Mouse (Mus musculus) ES-E14 (cell line): ENCODE data around the gene Ube2h. TPM values are rescaled to one million over a fixed set of nuclear protein-coding genes. Genes with fewer than 3 reads are reported as not detected.

Experiments
- DNase-seq: peaks from one replicate; pipeline ENCODE4 v3.0.0-alpha.2; 2013; ENCODE audit warnings: low read depth, low spot score
- H3K27ac ChIP-seq: 2 replicates; pipeline ENCODE4 v1.5.1; 2012; ENCODE audit warnings: low read depth, mild to moderate bottlenecking, low read length, moderate library complexity, mixed read lengths; ENCODE audit not compliant: poor library complexity, insufficient read depth, severe bottlenecking
- H3K36me3 ChIP-seq: 2 replicates; pipeline ENCODE4 v1.6.1; 2012; ENCODE audit warnings: mild to moderate bottlenecking, low read length, moderate library complexity, mixed read lengths; ENCODE audit not compliant: control insufficient read depth, poor library complexity, insufficient read depth, severe bottlenecking
- H3K4me1 ChIP-seq, 2 experiments: fragments of 150-350 bp in 1 of 2; sonication (generic) in 1 of 2; 2 replicates each; pipeline ENCODE4 v1.6.1; 2012; ENCODE audit warnings: low read length in 2 of 2, mild to moderate bottlenecking in 1 of 2, mixed read lengths in 1 of 2; ENCODE audit not compliant: control insufficient read depth in 2 of 2, insufficient read depth in 2 of 2, poor library complexity in 1 of 2
- H3K4me3 ChIP-seq, 2 experiments: fragments of 150-350 bp in 1 of 2; sonication (generic) in 1 of 2; 2 replicates each; pipeline ENCODE4 v1.5.1; 2012; ENCODE audit warnings: low read length in 2 of 2, low read depth in 1 of 2, mild to moderate bottlenecking in 1 of 2, mixed read lengths in 1 of 2; ENCODE audit not compliant: insufficient read depth in 1 of 2, poor library complexity in 1 of 2, severe bottlenecking in 1 of 2
- H3K9ac ChIP-seq: 2 replicates; pipeline ENCODE4 v1.6.1; 2012; ENCODE audit warnings: low read depth, mild to moderate bottlenecking, low read length, mixed read lengths; ENCODE audit not compliant: poor library complexity, insufficient read depth, severe bottlenecking
- H3K9me3 ChIP-seq: fragments of 150-350 bp; sonication (generic); 2 replicates; pipeline ENCODE4 v1.6.1; 2012; ENCODE audit warnings: low read depth, mild to moderate bottlenecking, low read length; ENCODE audit not compliant: control insufficient read depth, insufficient read depth
- CHD2 ChIP-seq: IDR thresholded peaks from 2 replicates; pipeline ENCODE4 v1.6.1; 2014; ENCODE audit warnings: mild to moderate bottlenecking, low read depth, low read length, inconsistent platforms
- HCFC1 ChIP-seq: IDR thresholded peaks from 2 replicates; pipeline ENCODE4 v1.6.1; 2012; ENCODE audit warnings: low read length, inconsistent platforms, borderline replicate concordance; ENCODE audit not compliant: insufficient read depth
- MAFK ChIP-seq: IDR thresholded peaks from 2 replicates; pipeline ENCODE4 v1.6.1; 2014; ENCODE audit warnings: mild to moderate bottlenecking, low read depth, low read length, inconsistent platforms; ENCODE audit not compliant: insufficient read depth
- ZC3H11A ChIP-seq: IDR thresholded peaks from 2 replicates; pipeline ENCODE4 v1.6.1; 2012; ENCODE audit warnings: low read depth, mild to moderate bottlenecking, inconsistent platforms, low read length, borderline replicate concordance
- ZNF384 ChIP-seq: IDR thresholded peaks from 2 replicates; pipeline ENCODE4 v1.6.1; 2012; ENCODE audit warnings: low read depth, low read length, inconsistent platforms
- in situ Hi-C, 2 experiments: fragments of 600-800 bp; cut with MboI; formaldehyde crosslinking; loops; one replicate each; pipeline ENCODE4 v1.15.1; 2025; ENCODE audit warnings: low sequenced_read_pairs in 2 of 2, inconsistent platforms in 1 of 2; ENCODE audit not compliant: unreplicated experiment in 2 of 2
- total RNA-seq: library from RNA; depleted of rRNA; stranded (reverse); fragments of 300-350 nt; gene quantifications from 2 replicates; pipeline ENCODE4 v1.2.3, GENCODE M21; 2012

The Ube2h gene
- total RNA-seq, 1 experiment = 16.6 TPM

- Histone ChIP-seq H3K4me1 (peaks cover 6 to 16% of the 10 kb centered on the region in 2 experiments), H3K27ac (no peak overlapping the region), H3K9me3 (no peaks in the 10 kb centered on the region), H3K4me3 (no peak overlapping the region), H3K9ac (no peak overlapping the region), H3K36me3 (no peaks in the 10 kb centered on the region)
- DNase-seq = no peak
- in situ Hi-C loops = no loop called here
- no peak for TF ChIP-seq ZNF384
- TF ChIP-seq MAFK = no peak
- no peak for TF ChIP-seq ZC3H11A
- no peak for TF ChIP-seq CHD2
- no peak for TF ChIP-seq HCFC1
Observed at GRCm38 (mm10) chr6:30182038-30182437, 122.3 kb downstream of the Ube2h start.

- no peak overlapping the region; the same call in 1 of the 2 replicates for H3K9ac ChIP-seq
- in situ Hi-C loops = no loop called here
- H3K27ac ChIP-seq = no peak overlapping the region
- TF ChIP-seq ZC3H11A = no peak
- no peak for TF ChIP-seq CHD2
- no peak for TF ChIP-seq MAFK
- TF ChIP-seq HCFC1 = no peak
- TF ChIP-seq ZNF384 = no peak
- DNase-seq = no peak
- peak overlapping the region; percentile 57 to 62; a peak in 2 of 4 replicates for H3K4me3 ChIP-seq
- H3K36me3 ChIP-seq = no peaks in the 10 kb centered on the region
- H3K4me1 ChIP-seq = peaks cover 6 to 20% of the 10 kb centered on the region in 2 experiments
- H3K9me3 ChIP-seq = no peaks in the 10 kb centered on the region
Observed at GRCm38 (mm10) chr6:30180321-30180720, 124.0 kb downstream of the Ube2h start.

DNA sequence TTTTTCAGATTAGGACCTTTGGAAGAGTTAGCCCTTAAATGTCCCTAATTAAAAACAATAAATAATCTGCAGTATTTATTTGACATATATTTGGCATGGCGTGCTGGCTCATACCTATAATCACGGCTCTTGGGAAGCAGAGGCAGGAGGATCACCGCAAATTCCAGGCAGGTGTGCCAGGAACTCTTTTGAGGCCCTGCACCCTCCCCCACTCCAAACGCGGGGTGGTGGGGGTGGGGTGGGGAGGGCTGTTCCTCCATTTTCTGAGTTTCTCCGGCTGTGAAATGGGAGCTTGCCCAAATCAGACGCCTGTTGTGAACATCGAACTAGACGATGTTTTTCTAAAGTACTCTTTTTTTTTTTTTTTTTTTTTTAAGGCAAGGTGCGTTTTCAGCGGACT lies 125.3 kb downstream of the Ube2h start:
- no peaks in the 10 kb centered on the region for H3K36me3 ChIP-seq
- H3K4me1 ChIP-seq = peaks cover 6 to 20% of the 10 kb centered on the region in 2 experiments
- in situ Hi-C loops = no loop called here
- no peak for TF ChIP-seq MAFK
- TF ChIP-seq ZNF384 = peak; percentile 64; the same call in 1 of the 2 replicates
- no peak for TF ChIP-seq CHD2
- H3K4me3 ChIP-seq = peak overlapping the region; percentile 57 to 62
- H3K27ac ChIP-seq = no peak overlapping the region; the same call in 1 of the 2 replicates
- DNase-seq = no peak
- peak overlapping the region; percentile 58; the same call in 1 of the 2 replicates for H3K9ac ChIP-seq
- no peaks in the 10 kb centered on the region for H3K9me3 ChIP-seq

- peaks cover 6 to 20% of the 10 kb centered on the region in 2 experiments for H3K4me1 ChIP-seq
Observed at GRCm38 (mm10) chr6:30178023-30178639, 126.2 kb downstream of the Ube2h start.

More at GRCm38 (mm10) chr6:30178023-30178639, 126.2 kb downstream of the Ube2h start:
- H3K4me3 ChIP-seq = peak overlapping the region; percentile 22 to 35
- peak overlapping the region; percentile 45; the same call in 1 of the 2 replicates for H3K9ac ChIP-seq
- no peaks in the 10 kb centered on the region for H3K9me3 ChIP-seq
- DNase-seq = no peak
- in situ Hi-C loops = no loop called here
- TF ChIP-seq MAFK (no peak), CHD2 (no peak), ZC3H11A (no peak), ZNF384 (no peak), HCFC1 (no peak)
- H3K36me3 ChIP-seq = no peaks in the 10 kb centered on the region
- no peak overlapping the region; the same call in 1 of the 2 replicates for H3K27ac ChIP-seq
